Mouse (Mus musculus): ENCODE data around the gene Jade1. TPM values are rescaled to one million over a fixed set of nuclear protein-coding genes. Genes with fewer than 3 reads are reported as not detected.

Gene Jade1
- total and polyA plus RNA-seq, 3 experiments: 116 to 150 (median 134) TPM

GRCm38 (mm10) chr3:41523006-41523375 lies 32.5 kb upstream of the Jade1 start:
- Histone ChIP-seq H3K36me3 (ENCODE audit: control insufficient read depth in 1 of 2, insufficient read depth in 2 of 2, low read length in 2 of 2) (peaks cover 0 to 8% of the 10 kb centered on the region in 2 experiments; a peak in 2 of 4 replicates), H3K27ac (ENCODE audit: control insufficient read depth, low read depth, low read length) (peak overlapping the region; percentile 15; the same call in 1 of the 2 replicates), H3K4me1 (ENCODE audit: control insufficient read depth in 1 of 2, insufficient read depth in 2 of 2, low read length in 2 of 2) (peaks cover 0 to 5% of the 10 kb centered on the region in 2 experiments; a peak in 1 of 4 replicates), H3K27me3 (ENCODE audit: control insufficient read depth in 1 of 2, insufficient read depth in 2 of 2, low read length in 2 of 2) (no peaks in the 10 kb centered on the region), H3K4me3 (ENCODE audit: control insufficient read depth in 1 of 2, insufficient read depth in 1 of 2, low read depth in 2 of 2, low read length in 2 of 2) (0 out of 4 replicates have a peak overlapping the region, but pooled peaks of 1 of the 2 experiments have one; percentile 27), H3K79me2 (ENCODE audit: control insufficient read depth, insufficient read depth, low read length, poor library complexity) (no peaks in the 10 kb centered on the region), H3K9me3 (replicated peaks; ENCODE audit: insufficient read depth, low read length) (no peaks in the 10 kb centered on the region), H3K9ac (ENCODE audit: control insufficient read depth, low read depth, low read length, poor library complexity, severe bottlenecking) (no peak overlapping the region)
- TF ChIP-seq MYC (IDR thresholded peaks at IDR 0.05; ENCODE audit: low read depth, low read length) (0 out of 2 replicates have a peak, but pooled peaks have one; percentile 11), USF1 (IDR thresholded peaks at IDR 0.05; ENCODE audit: low read depth, low read length) (peak; percentile 0; the same call in 1 of the 2 replicates), SIN3A (IDR thresholded peaks at IDR 0.05; ENCODE audit: low read length) (0 out of 2 replicates have a peak, but pooled peaks have one; percentile 1), POLR2AphosphoS5 (IDR thresholded peaks at IDR 0.05; ENCODE audit: borderline replicate concordance, low read depth, low read length) (no peak), MAX (IDR thresholded peaks at IDR 0.05; ENCODE audit: low read length) (0 out of 2 replicates have a peak, but pooled peaks have one; percentile 4)
- no peak for DNase-seq (ENCODE audit: low read depth, low spot score)

- Histone ChIP-seq H3K4me3 (ENCODE audit: control insufficient read depth in 1 of 2, insufficient read depth in 1 of 2, low read depth in 2 of 2, low read length in 2 of 2) (no peak overlapping the region), H3K9ac (ENCODE audit: control insufficient read depth, low read depth, low read length, poor library complexity, severe bottlenecking) (no peak overlapping the region), H3K4me1 (ENCODE audit: control insufficient read depth in 1 of 2, insufficient read depth in 2 of 2, low read length in 2 of 2) (peaks cover 0 to 5% of the 10 kb centered on the region in 2 experiments; a peak in 1 of 4 replicates), H3K79me2 (ENCODE audit: control insufficient read depth, insufficient read depth, low read length, poor library complexity) (no peaks in the 10 kb centered on the region), H3K9me3 (replicated peaks; ENCODE audit: insufficient read depth, low read length) (no peaks in the 10 kb centered on the region), H3K27me3 (ENCODE audit: control insufficient read depth in 1 of 2, insufficient read depth in 2 of 2, low read length in 2 of 2) (no peaks in the 10 kb centered on the region), H3K27ac (ENCODE audit: control insufficient read depth, low read depth, low read length) (no peak overlapping the region), H3K36me3 (ENCODE audit: control insufficient read depth in 1 of 2, insufficient read depth in 2 of 2, low read length in 2 of 2) (peaks cover 0 to 8% of the 10 kb centered on the region in 2 experiments; a peak in 2 of 4 replicates)
- no peak for DNase-seq (ENCODE audit: low read depth, low spot score)
- TF ChIP-seq MXI1 (IDR thresholded peaks at IDR 0.05; ENCODE audit: low read depth, low read length): no peak
- no peak for TF ChIP-seq NELFE (IDR thresholded peaks at IDR 0.05; ENCODE audit: low read depth, low read length)
- no peak for TF ChIP-seq KAT2A (conservative IDR thresholded peaks at IDR 0.05; ENCODE audit: low read depth, low read length)
- no peak for TF ChIP-seq MAX (IDR thresholded peaks at IDR 0.05; ENCODE audit: low read length)
- no peak for TF ChIP-seq JUND (IDR thresholded peaks at IDR 0.05; ENCODE audit: low read depth, low read length)
- TF ChIP-seq CHD2 (IDR thresholded peaks at IDR 0.05; ENCODE audit: low read length): no peak
- no peak for TF ChIP-seq MYB (IDR thresholded peaks at IDR 0.05; ENCODE audit: low read depth, low read length)
- no peak for TF ChIP-seq GABPA (IDR thresholded peaks at IDR 0.05; ENCODE audit: low read depth, low read length)
- no peak for TF ChIP-seq SMC3 (IDR thresholded peaks at IDR 0.05; ENCODE audit: low read depth, low read length)
- TF ChIP-seq ZKSCAN1 (IDR thresholded peaks at IDR 0.05; ENCODE audit: low read depth, low read length): no peak
- no peak for TF ChIP-seq ZMIZ1 (IDR thresholded peaks at IDR 0.05; ENCODE audit: low read depth, low read length)
Observed at GRCm38 (mm10) chr3:41523460-41523859, 32.1 kb upstream of the Jade1 start.
